In the genomic region with DNA sequence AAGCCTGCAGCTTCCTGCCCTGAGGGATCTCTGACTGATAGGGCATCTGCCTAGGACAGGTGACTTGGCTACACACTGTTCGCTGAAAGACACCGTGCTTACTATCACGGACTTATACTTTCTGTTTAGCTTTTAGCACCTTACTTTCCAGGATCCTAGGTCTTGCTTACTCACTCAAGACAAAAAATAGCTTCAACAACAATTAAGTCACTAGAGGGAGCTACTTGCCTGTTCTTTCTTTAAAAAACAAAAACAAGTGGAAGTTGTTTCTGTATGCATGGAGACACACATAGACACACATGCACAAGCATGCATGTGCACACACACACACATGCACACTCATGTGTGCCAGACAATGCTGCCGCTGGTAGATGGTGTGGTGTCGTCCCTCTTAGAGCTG, we compare ENCODE assay signal across 8 mouse cellular contexts. TPM values are rescaled to one million over a fixed set of nuclear protein-coding genes. Genes with fewer than 3 reads are reported as not detected.
DNase-seq lines count a peak whose midpoint lies in the region.

No protein-coding gene starts in this region.

- intact Hi-C loops in heart, postnatal 14 days (cut with DNase I), result loop anchor here (10.0 kb wide), 1 partner anchor 98 kb away; no protein-coding TSS in a partner anchor

- peak; percentile 38 for DNase-seq in heart, adult 8-10 months (ENCODE audit: low spot score)
- no peak for DNase-seq in heart, postnatal 14 days
- DNase-seq in CD4-positive helper T cell, adult 2 months (ENCODE audit: low read depth, low spot score), result peak; percentile 78
- DNase-seq in brain, embryonic 18.5 days (ENCODE audit: low read depth, low spot score), result peak; percentile 36
- peak; percentile 10 to 30 for DNase-seq in kidney, postnatal 36 days
- DNase-seq in frontal cortex, postnatal 10 days (ENCODE audit: low spot score in 2 of 2), result no peak
- DNase-seq in ovary, postnatal 14 days (ENCODE audit: low spot score), result no peak
- no peak for DNase-seq in urinary bladder, postnatal 25 days (ENCODE audit: low spot score)

RNA-seq across cellular contexts. Expression of a gene that starts 3.9 kb away (rescaled TPM):
- 1 to 10 TPM; 1.4 to 3.2 (median 2.4) TPM for total RNA-seq in heart, adult 8-10 months (2022)
- total RNA-seq in heart, postnatal 14 days (2021), result 1 to 10 TPM; 2.7 to 3.4 TPM

RNA-seq across cellular contexts. Expression of a gene that starts 24.8 kb away (rescaled TPM):
- total RNA-seq in heart, adult 8-10 months (2022), result 10 to 100 TPM; 16.6 to 19.7 (median 16.8) TPM
- 10 to 100 TPM; 17.6 to 17.8 TPM for total RNA-seq in heart, postnatal 14 days (2021)

RNA-seq across cellular contexts. Expression of a gene that starts 59.0 kb away (rescaled TPM):
- 1 to 10 TPM; 1.2 to 2.0 (median 1.5) TPM for total RNA-seq in heart, adult 8-10 months (2022)
- total RNA-seq in heart, postnatal 14 days (2021), result 1 to 10 TPM; 1.3 TPM

Comparison
In these comparisons a context has a peak if more than half of its experiments do, and no peak if none do; other contexts are left out.
1. DNase-seq: peak in heart, adult 8-10 months (single experiment), CD4-positive helper T cell, adult 2 months (single experiment), brain, embryonic 18.5 days (single experiment) and kidney, postnatal 36 days (2 of 2); none in heart, postnatal 14 days (0 of 2), frontal cortex, postnatal 10 days (0 of 2), ovary, postnatal 14 days (single experiment) and urinary bladder, postnatal 25 days (single experiment).